Comparison of ENCODE assay signal across 10 mouse cellular contexts in the genomic region with DNA sequence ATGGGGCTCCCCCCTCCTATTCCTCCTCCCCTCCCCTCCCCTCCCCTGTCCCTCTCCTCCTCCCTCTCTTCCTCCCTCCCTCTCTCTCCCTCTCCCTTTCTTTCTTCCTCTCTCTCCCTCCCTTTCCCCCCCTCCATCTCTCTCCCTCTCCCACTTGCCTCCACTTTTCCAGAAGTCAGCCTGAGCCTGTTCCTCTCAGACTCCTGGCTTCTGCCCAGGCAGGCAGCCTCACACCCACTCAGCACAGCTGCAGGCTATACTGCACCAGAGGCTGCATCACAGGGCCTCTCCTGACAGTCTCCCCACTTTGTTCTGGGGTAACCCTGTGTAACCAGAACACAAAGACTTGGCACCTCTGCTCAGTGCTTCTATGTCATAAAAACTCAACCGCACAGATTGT.
DNase-seq lines count a peak whose midpoint lies in the region; TF ChIP-seq lines count a peak whose summit lies in the region.
"Had no signal": no experiment of that assay in that cellular context is flagged by ENCODE, and none has a peak within 500 bp of the region (broad histone marks: within the 10 kb centered on the region; RNA-seq: fewer than 3 reads in every experiment).

No protein-coding gene starts in this region.

- peak; percentile 74 for DNase-seq in heart, adult 11 months
- no peak for DNase-seq in heart, adult 8-10 months (ENCODE audit: low spot score)
- peak; percentile 9 for DNase-seq in lung, postnatal 10 days
- no peak for DNase-seq in lung, adult 2 months
- peak; percentile 52 for DNase-seq in layer of hippocampus, adult 9-11 months
- DNase-seq in right cerebral cortex, postnatal 36 days (ENCODE audit: low spot score in 2 of 2) = peak; percentile 69 to 78
- no peak for DNase-seq in testis, postnatal 10 days (ENCODE audit: low spot score)
- no peak for DNase-seq in MN1 (ENCODE audit: low spot score)
- DNase-seq: liver had no signal

- WGBS in lung, adult 2 months = 63% methylated on average over 1 of the region's 1 CpGs

- TF ChIP-seq POLR2A in lung, adult 2 months (IDR thresholded peaks at IDR 0.05; ENCODE audit: borderline replicate concordance, extremely low read depth, low read depth, low read length) = no peak

- no peak overlapping the region for H3K4me3 ChIP-seq in lung, adult 2 months (replicated peaks; ENCODE audit: extremely low read depth, low read depth, low read length)
- H3K4me3 ChIP-seq: erythroblast, embryonic 14.5 days had no signal

- H3K4me1 ChIP-seq in lung, adult 2 months (ENCODE audit: control insufficient read depth, insufficient read depth, low read length) = no peaks in the 10 kb centered on the region

- TF ChIP-seq CTCF in lung, adult 2 months (IDR thresholded peaks at IDR 0.05; ENCODE audit: insufficient read depth, low read length) = no peak

Comparison
In these comparisons a context has a peak if more than half of its experiments do, and no peak if none do; other contexts are left out.
1. DNase-seq: peak in heart, adult 11 months (single experiment), lung, postnatal 10 days (single experiment), layer of hippocampus, adult 9-11 months (single experiment) and right cerebral cortex, postnatal 36 days (2 of 2); none in heart, adult 8-10 months (single experiment), lung, adult 2 months (single experiment), testis, postnatal 10 days (single experiment) and MN1 (single experiment).